Mouse (Mus musculus): ENCODE results near the gene Add2. TPM values are rescaled to one million over a fixed set of nuclear protein-coding genes. Genes with fewer than 3 reads are reported as not detected.

The Add2 gene
- polyA plus RNA-seq, 1 experiment from 2014 or later, result 94.7 TPM

GRCm38 (mm10) chr6:86169166-86169565 lies 140.7 kb downstream of the Add2 start:
- WGBS, result 72% methylated on average over 4 of the region's 4 CpGs
- no peak overlapping the region for H3K4me2 ChIP-seq (ENCODE audit: low read depth, low read length)

More at GRCm38 (mm10) chr6:86169166-86169565, 140.7 kb downstream of the Add2 start:
- Histone ChIP-seq H3K9ac (replicated peaks; ENCODE audit: low read depth, low read length) (no peak overlapping the region), H3K36me3 (ENCODE audit: control insufficient read depth, insufficient read depth, low read length) (no peaks in the 10 kb centered on the region), H3K9me3 (ENCODE audit: control insufficient read depth, low read length) (no peaks in the 10 kb centered on the region), H3K27ac (ENCODE audit: low read depth, low read length) (no peak overlapping the region), H3K4me3 (ENCODE audit: low read depth, low read length) (no peak overlapping the region), H3K27me3 (ENCODE audit: control insufficient read depth, insufficient read depth, low read length) (no peaks in the 10 kb centered on the region), H3K4me1 (ENCODE audit: control insufficient read depth, insufficient read depth, low read length) (no peaks in the 10 kb centered on the region)
- ATAC-seq (ENCODE audit: low read depth), result no peak

Other genes starting within 250 kb of the Add2 start
- not detected in 2 replicates for gene Nat8f6, start 207.7 kb upstream of the Add2 start, polyA plus RNA-seq (2014; fragmentation: Nextera tagmentation; extraction: Ambion mirVana)
- not detected in 2 replicates for gene Nat8f5, start 207.7 kb upstream of the Add2 start, polyA plus RNA-seq (2014; fragmentation: Nextera tagmentation; extraction: Ambion mirVana)
- not detected in 2 replicates for gene Nat8, start 196.6 kb upstream of the Add2 start, polyA plus RNA-seq (2014; fragmentation: Nextera tagmentation; extraction: Ambion mirVana)
- not detected in 2 replicates for gene Nat8f2, start 159.5 kb upstream of the Add2 start, polyA plus RNA-seq (2014; fragmentation: Nextera tagmentation; extraction: Ambion mirVana)
- 4.6 and 5.6 TPM in 2 replicates for gene Nat8f4, start 123.8 kb upstream of the Add2 start, polyA plus RNA-seq (2014; fragmentation: Nextera tagmentation; extraction: Ambion mirVana)
- 51.6 and 54.7 TPM in 2 replicates for gene Tprkb, start 116.8 kb upstream of the Add2 start, polyA plus RNA-seq (2014; fragmentation: Nextera tagmentation; extraction: Ambion mirVana)
- 14.1 and 18.1 TPM in 2 replicates for gene Nat8f1, start 113.0 kb upstream of the Add2 start, polyA plus RNA-seq (2014; fragmentation: Nextera tagmentation; extraction: Ambion mirVana)
- gene Dusp11, start 67.0 kb upstream of the Add2 start, polyA plus RNA-seq (2014; fragmentation: Nextera tagmentation; extraction: Ambion mirVana), result 69.4 and 82.6 TPM in 2 replicates
- gene Figla, start 12.5 kb upstream of the Add2 start, polyA plus RNA-seq (2014; fragmentation: Nextera tagmentation; extraction: Ambion mirVana), result not detected in 2 replicates
- 20.9 and 24.3 TPM in 2 replicates for gene Tgfa, start 166.5 kb downstream of the Add2 start, polyA plus RNA-seq (2014; fragmentation: Nextera tagmentation; extraction: Ambion mirVana)

Data from neural tube, embryonic 14.5 days (tissue).